Mouse (Mus musculus) hindbrain, embryonic 15.5 days (tissue): ENCODE results near the gene Hmbs. TPM values are rescaled to one million over a fixed set of nuclear protein-coding genes. Genes with fewer than 3 reads are reported as not detected.
"Not testable (repeated sequence)": the region's sequence is repeated elsewhere in the genome, so short reads cannot be mapped to it uniquely, and the experiment has no call there.

ENCODE experiments used
- ATAC-seq: fragments of 200-750 bp; cut with Nextera tagmentation; 2 replicates; pipeline ENCODE4 v1.8.0; 2017; ENCODE audit warnings: low read depth, moderate number of reproducible peaks, moderate TSS enrichment; ENCODE audit not compliant: low FRiP score
- H3K27ac ChIP-seq: fragments of 300-500 bp; sonication (generic); replicated peaks from 2 replicates; pipeline ENCODE4 v1.5.1; 2015; ENCODE audit warnings: mild to moderate bottlenecking, inconsistent platforms
- H3K27me3 ChIP-seq: fragments of 300-500 bp; sonication (generic); 2 replicates; pipeline ENCODE4 v1.6.1; 2015; ENCODE audit warnings: control low read depth, inconsistent platforms
- H3K36me3 ChIP-seq: fragments of 300-500 bp; sonication (generic); 2 replicates; pipeline ENCODE4 v1.6.1; 2015; ENCODE audit warnings: control low read depth, inconsistent platforms
- H3K4me1 ChIP-seq: fragments of 300-500 bp; sonication (generic); replicated peaks from 2 replicates; pipeline ENCODE4 v1.6.1; 2015; ENCODE audit warnings: control low read depth, inconsistent platforms
- H3K4me2 ChIP-seq: fragments of 300-500 bp; sonication (generic); 2 replicates; pipeline ENCODE4 v1.6.1; 2015; ENCODE audit warnings: moderate library complexity, mild to moderate bottlenecking, inconsistent platforms
- H3K4me3 ChIP-seq: fragments of 300-500 bp; sonication (generic); 2 replicates; pipeline ENCODE4 v1.5.1; 2015; ENCODE audit warnings: mild to moderate bottlenecking, inconsistent platforms
- H3K9ac ChIP-seq: fragments of 300-500 bp; sonication (generic); 2 replicates; pipeline ENCODE4 v1.6.1; 2015; ENCODE audit warnings: inconsistent platforms
- H3K9me3 ChIP-seq: fragments of 300-500 bp; sonication (generic); 2 replicates; pipeline ENCODE4 v1.6.1; 2016; ENCODE audit warnings: control low read depth, inconsistent platforms
- WGBS: fragments of 180-500 bp; shearing (Covaris S2); methylation state at CpG from one replicate; pipeline ENCODE4 v1.1.7; 2015; 5-methylcytosine and 5-hydroxymethylcytosine counted together
- polyA plus RNA-seq: library from polyadenylated mRNA; unstranded; fragments of >200 nt; fragmentation: Nextera tagmentation; extraction: Ambion mirVana; gene quantifications from 2 replicates; pipeline ENCODE4 v1.2.1, GENCODE M21; 2015

Gene Hmbs
- polyA plus RNA-seq, 1 experiment from 2014 or later = 64.8 TPM

DNA sequence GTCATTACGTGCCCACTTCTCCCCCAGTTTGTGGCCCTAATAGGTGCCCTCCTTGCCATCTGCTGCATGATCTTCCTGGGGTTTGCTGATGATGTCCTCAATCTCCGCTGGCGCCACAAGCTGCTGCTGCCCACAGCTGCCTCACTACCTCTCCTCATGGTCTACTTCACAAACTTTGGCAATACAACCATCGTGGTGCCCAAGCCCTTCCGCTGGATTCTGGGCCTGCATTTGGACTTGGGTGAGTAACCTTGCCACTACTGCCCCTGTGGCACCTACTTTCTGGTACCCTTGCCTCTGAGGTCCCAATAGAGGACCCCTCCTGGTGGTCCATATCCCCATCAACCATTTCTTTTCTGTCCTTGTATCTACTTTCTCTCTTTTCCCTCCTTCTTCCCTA lies 16.1 kb downstream of the Hmbs start:
- Histone ChIP-seq H3K9me3 (no peaks in the 10 kb centered on the region), H3K9ac (peak overlapping the region; percentile 71), H3K36me3 (peaks cover 37% of the 10 kb centered on the region), H3K4me1 (peaks cover 15% of the 10 kb centered on the region), H3K4me2 (peak overlapping the region; percentile 73), H3K27ac (no peak overlapping the region), H3K27me3 (no peaks in the 10 kb centered on the region), H3K4me3 (peak overlapping the region; percentile 66)
- ATAC-seq = no peak
- 90% methylated on average over 5 of the region's 5 CpGs for WGBS

DNA sequence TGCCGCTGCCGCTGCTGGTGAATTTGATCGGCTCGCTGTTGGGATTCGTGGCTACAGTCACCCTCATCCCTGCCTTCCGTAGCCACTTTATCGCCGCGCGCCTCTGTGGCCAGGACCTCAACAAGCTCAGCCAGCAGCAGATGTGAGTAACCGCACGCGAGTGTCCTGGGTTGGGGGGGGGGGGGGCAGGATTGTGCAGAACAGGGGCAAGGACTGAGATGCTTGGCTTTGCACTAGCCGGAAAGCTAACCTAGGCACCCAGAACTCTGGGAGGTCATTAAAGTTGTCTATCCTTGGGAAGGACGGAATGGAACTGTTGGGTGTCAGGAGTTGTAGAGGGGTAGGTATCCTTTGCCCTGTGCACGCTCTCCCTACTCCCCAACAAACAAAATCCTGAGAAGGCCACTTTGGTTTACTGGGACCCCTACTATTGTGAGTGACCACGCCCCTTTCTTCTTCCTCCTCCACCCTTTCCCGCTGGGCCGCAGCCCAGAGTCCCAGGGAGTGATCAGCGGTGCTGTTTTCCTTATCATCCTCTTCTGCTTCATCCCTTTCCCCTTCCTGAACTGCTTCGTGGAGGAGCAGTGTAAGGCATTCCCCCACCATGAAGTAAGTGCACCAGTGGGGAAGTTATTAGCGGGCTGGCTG lies 16.8 kb downstream of the Hmbs start:
- Histone ChIP-seq H3K36me3 (peaks cover 29% of the 10 kb centered on the region), H3K4me2 (peak overlapping the region; percentile 73), H3K4me1 (peaks cover 15% of the 10 kb centered on the region), H3K9me3 (no peaks in the 10 kb centered on the region), H3K9ac (peak overlapping the region; percentile 71), H3K4me3 (peak overlapping the region; percentile 66), H3K27me3 (no peaks in the 10 kb centered on the region), H3K27ac (peak overlapping the region; percentile 88)
- peak; percentile 33 for ATAC-seq
- under 1% methylated on average over 22 of the region's 22 CpGs for WGBS

GRCm38 (mm10) chr9:44326371-44327063 lies 17.5 kb downstream of the Hmbs start:
- ATAC-seq = peak; percentile 94
- under 1% methylated on average over 37 of the region's 38 CpGs for WGBS
- Histone ChIP-seq H3K4me3 (peak overlapping the region; percentile 66), H3K36me3 (peaks cover 23% of the 10 kb centered on the region), H3K27me3 (no peaks in the 10 kb centered on the region), H3K4me1 (peaks cover 15% of the 10 kb centered on the region), H3K27ac (peak overlapping the region; percentile 88), H3K9me3 (no peaks in the 10 kb centered on the region), H3K9ac (peak overlapping the region; percentile 71), H3K4me2 (peak overlapping the region; percentile 73)

DNA sequence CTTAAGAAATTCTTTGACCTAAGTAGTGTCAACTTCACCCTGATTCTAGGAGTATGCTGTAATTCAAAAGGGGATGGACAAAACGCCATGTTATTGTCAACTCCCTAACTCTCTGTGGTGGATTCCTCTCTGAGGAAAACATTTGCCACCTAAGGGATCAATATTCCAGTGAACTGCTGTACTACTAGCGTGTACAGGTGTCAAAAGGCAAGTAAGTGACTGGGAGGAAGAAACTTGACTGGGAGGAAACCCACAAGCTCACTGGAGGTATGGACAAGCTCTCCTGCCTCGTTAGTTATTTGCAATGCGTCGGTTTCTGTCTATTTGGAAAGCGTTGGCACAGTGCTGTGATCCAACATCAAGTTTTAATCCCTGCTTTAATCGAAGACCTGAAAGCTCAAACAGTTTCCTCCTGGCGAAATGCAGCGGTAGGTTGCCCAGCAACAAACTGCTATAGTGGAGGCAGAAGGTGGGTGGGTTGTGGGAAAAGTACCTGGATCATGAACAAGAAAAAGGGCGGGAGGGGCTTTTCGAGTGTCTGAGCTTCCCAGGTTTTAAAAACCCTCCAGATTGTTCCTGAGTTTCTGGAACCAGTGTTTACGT lies 18.2 kb downstream of the Hmbs start, which contains the start of gene Dpagt1:
Gene Dpagt1 (plus strand): TSS at position 252 of the 603 bp plus-strand sequence.
- Histone ChIP-seq H3K27ac (peak within 1 kb of the TSS; percentile 88), H3K4me3 (peak within 1 kb of the TSS; percentile 66), H3K4me1 (peaks cover 18% of the 10 kb centered on the region), H3K4me2 (peak within 1 kb of the TSS; percentile 73), H3K9me3 (no peaks in the 10 kb centered on the region), H3K27me3 (no peaks in the 10 kb centered on the region), H3K9ac (peak within 1 kb of the TSS; percentile 71), H3K36me3 (peaks cover 18% of the 10 kb centered on the region; the same call in 1 of the 2 replicates)
- WGBS = 4% methylated on average over 12 of the region's 12 CpGs
- peak; percentile 68 for ATAC-seq

GRCm38 (mm10) chr9:44325032-44325767 lies 18.8 kb downstream of the Hmbs start:
- H3K27me3 ChIP-seq, H3K9ac ChIP-seq, H3K9me3 ChIP-seq, ATAC-seq, H3K4me3 ChIP-seq: not testable (repeated sequence)
- peak overlapping the region; percentile 73 for H3K4me2 ChIP-seq
- peaks cover 21% of the 10 kb centered on the region for H3K4me1 ChIP-seq
- H3K27ac ChIP-seq = peak overlapping the region; percentile 88; the same call in 1 of the 2 replicates
- peaks cover 12% of the 10 kb centered on the region; the same call in 1 of the 2 replicates for H3K36me3 ChIP-seq
- 62% methylated on average over 7 of the region's 8 CpGs for WGBS

DNA sequence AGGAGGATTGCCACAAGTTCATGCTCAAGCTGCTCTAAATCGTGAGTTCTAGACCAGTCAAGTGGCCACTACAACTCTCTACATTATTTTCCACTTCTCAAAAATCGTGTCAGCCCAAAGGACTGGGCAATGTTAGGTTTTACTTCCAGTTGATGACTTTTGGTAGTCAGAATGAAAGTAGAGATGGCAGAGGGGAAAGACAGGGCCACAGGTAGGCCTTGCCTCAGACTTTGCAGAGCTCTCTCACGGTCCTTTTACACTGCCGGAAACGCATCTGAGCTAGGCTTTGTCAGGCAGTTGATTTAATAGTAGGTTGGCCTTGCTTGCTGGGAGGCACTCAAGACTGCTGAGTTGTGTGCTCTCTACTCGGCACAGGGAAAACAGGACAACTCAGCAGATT lies 19.9 kb downstream of the Hmbs start:
- Histone ChIP-seq H3K4me2 (no peak overlapping the region), H3K9me3 (no peaks in the 10 kb centered on the region), H3K27ac (no peak overlapping the region), H3K4me3 (no peak overlapping the region), H3K4me1 (peaks cover 25% of the 10 kb centered on the region), H3K27me3 (no peaks in the 10 kb centered on the region), H3K36me3 (peaks cover 4% of the 10 kb centered on the region; the same call in 1 of the 2 replicates), H3K9ac (no peak overlapping the region)
- no peak for ATAC-seq
- WGBS = 76% methylated on average over 6 of the region's 6 CpGs

- 68% methylated on average over 4 of the region's 4 CpGs for WGBS
- H3K27ac ChIP-seq, H3K4me2 ChIP-seq, H3K9ac ChIP-seq, H3K4me3 ChIP-seq, H3K27me3 ChIP-seq, H3K9me3 ChIP-seq, ATAC-seq, H3K36me3 ChIP-seq: not testable (repeated sequence)
- peaks cover 30% of the 10 kb centered on the region for H3K4me1 ChIP-seq
Measured at GRCm38 (mm10) chr9:44323656-44324055, 20.4 kb downstream of the Hmbs start.

- H3K4me1 ChIP-seq = peaks cover 37% of the 10 kb centered on the region
- H3K4me2 ChIP-seq = peak overlapping the region; percentile 86
- H3K36me3 ChIP-seq = peaks cover 4% of the 10 kb centered on the region; the same call in 1 of the 2 replicates
- peak overlapping the region; percentile 100 for H3K4me3 ChIP-seq
- no peaks in the 10 kb centered on the region for H3K27me3 ChIP-seq
- ATAC-seq = 0 out of 2 replicates have a peak, but pooled peaks have one; percentile 1
- H3K9me3 ChIP-seq = no peaks in the 10 kb centered on the region
- H3K9ac ChIP-seq = peak overlapping the region; percentile 35; the same call in 1 of the 2 replicates
- H3K27ac ChIP-seq = peak overlapping the region; percentile 64
- WGBS = 16% methylated on average over 6 of the region's 6 CpGs
Measured at GRCm38 (mm10) chr9:44320799-44321133, 23.3 kb downstream of the Hmbs start.

DNA sequence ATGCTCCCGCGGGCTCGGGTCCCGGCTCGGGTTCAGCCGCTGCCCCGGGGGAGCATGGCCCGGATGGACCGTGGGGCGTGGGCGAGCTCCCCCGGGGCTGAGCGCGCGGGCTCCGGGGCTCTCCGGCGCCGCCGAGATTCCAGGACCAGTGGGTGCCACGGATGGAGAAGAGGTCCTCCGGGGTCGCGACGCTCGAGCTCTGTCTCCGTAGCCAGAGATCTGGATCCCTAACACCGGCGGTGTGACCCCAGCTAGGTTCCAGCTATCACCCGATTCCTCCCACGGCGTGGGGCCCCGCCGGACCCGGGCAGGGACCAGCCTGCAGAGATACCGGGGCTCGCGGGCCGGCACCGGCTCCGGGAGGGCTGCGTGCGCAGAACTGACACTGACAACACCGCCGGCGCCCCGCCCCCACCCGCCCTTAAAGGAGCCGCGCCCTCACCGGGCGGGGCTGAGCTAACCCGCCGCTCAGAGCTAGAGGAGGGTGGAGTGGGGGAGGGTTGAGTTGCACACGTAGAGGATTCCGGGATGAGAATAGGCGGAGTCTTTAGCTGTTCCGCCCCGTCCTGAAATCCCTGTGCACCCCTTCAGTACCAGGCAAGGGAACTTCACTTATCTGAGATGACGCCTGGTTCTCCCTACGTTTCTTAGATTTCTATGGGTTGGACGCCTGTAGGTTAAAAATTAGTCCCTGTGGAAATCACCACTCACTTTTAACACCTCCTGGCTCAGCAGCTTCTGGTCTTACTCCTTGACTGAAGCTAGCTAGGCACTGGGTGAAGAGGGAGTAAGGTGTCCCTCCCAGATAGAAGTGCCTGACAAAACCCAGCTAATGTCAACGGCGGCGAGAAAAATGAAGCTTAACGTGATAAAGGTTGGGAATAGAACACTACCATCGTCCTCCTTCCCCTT lies 23.9 kb downstream of the Hmbs start, which contains the start of gene C2cd2l:
Gene C2cd2l (minus strand): TSS at position 399 of the 912 bp plus-strand sequence.
- Histone ChIP-seq H3K4me3 (peak within 1 kb of the TSS; percentile 100), H3K36me3 (peaks cover 10% of the 10 kb centered on the region)

DNA sequence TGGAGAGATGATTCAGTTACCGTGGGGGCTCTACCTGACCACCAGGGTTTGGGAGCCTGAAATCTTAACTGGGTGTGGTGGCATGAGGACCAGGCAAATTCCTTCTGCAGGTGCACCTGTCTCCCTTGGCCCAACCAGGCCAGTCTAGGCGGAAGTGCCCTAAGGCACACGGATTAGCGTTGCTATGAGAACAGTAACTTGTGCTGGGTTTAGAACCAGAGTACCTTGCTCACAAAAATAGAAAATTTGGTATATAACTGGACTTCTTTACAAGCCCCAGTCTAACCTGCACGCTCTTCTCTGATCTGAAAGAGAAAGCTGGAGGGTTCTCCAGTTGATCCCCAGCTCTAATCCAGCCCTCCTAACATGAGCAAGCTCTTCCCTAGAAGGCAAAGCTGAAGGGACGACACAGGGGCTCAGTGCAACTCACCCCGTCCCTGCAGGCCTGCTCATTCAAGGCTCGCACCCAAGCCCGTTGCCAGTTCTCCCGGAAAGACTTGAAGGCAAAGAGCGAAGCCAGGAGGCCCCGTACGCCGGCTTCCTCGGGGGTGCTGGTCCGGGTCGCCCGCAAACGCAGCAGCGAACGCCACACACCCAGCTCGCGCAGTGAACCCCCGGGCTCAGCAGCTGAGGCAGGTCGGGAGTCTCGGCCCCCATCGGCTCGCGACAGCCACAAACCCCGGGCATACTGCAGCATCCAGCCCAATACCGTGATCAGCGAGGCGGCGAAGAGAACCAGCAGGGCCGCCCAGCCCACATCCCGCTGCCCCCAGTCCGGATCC lies 24.7 kb downstream of the Hmbs start:
- Histone ChIP-seq H3K27ac (peak overlapping the region; percentile 77), H3K4me3 (peak overlapping the region; percentile 100), H3K27me3 (no peaks in the 10 kb centered on the region), H3K4me2 (peak overlapping the region; percentile 86), H3K9me3 (no peaks in the 10 kb centered on the region), H3K36me3 (peaks cover 19% of the 10 kb centered on the region), H3K4me1 (peaks cover 34% of the 10 kb centered on the region), H3K9ac (peak overlapping the region; percentile 99)
- 2% methylated on average over 37 of the region's 37 CpGs for whole genome bisulfite sequencing
- peak; percentile 3; the same call in 1 of the 2 replicates for ATAC-seq

More for the DNA sequence above, 23.9 kb downstream of the Hmbs start, which contains the start of gene C2cd2l:
- Histone ChIP-seq H3K27ac (peak within 1 kb of the TSS; percentile 77), H3K9ac (peak within 1 kb of the TSS; percentile 99), H3K27me3 (no peaks in the 10 kb centered on the region), H3K4me1 (peaks cover 33% of the 10 kb centered on the region), H3K9me3 (no peaks in the 10 kb centered on the region), H3K4me2 (peak within 1 kb of the TSS; percentile 86)
- under 1% methylated on average over 67 of the region's 67 CpGs for WGBS
- peak; percentile 98 for ATAC-seq
